Mouse (Mus musculus) kidney, embryonic 14.5 days (tissue): ENCODE measurements around the gene Taf5l. TPM values are rescaled to one million over a fixed set of nuclear protein-coding genes. Genes with fewer than 3 reads are reported as not detected.
"Not testable (repeated sequence)": the region's sequence is repeated elsewhere in the genome, so short reads cannot be mapped to it uniquely, and the experiment has no call there.

ENCODE experiments used
- ATAC-seq: fragments of 200-750 bp; cut with Nextera tagmentation; 2 replicates; pipeline ENCODE4 v1.8.0; 2017; ENCODE audit warnings: moderate number of reproducible peaks, mild to moderate bottlenecking, moderate TSS enrichment, moderate library complexity; ENCODE audit not compliant: low FRiP score, low TSS enrichment
- H3K27ac ChIP-seq: fragments of 300-500 bp; sonication (generic); 2 replicates; pipeline ENCODE4 v1.5.1; 2014; ENCODE audit warnings: low read depth, mild to moderate bottlenecking, low read length, moderate library complexity, mixed read lengths
- H3K27me3 ChIP-seq: fragments of 300-500 bp; sonication (generic); 2 replicates; pipeline ENCODE4 v1.6.1; 2014; ENCODE audit warnings: mild to moderate bottlenecking, low read length; ENCODE audit not compliant: control insufficient read depth, insufficient read depth
- H3K36me3 ChIP-seq: fragments of 300-500 bp; sonication (generic); 2 replicates; pipeline ENCODE4 v1.6.1; 2014; ENCODE audit warnings: low read length, mixed read lengths; ENCODE audit not compliant: control insufficient read depth, insufficient read depth
- H3K4me1 ChIP-seq: fragments of 300-500 bp; sonication (generic); 2 replicates; pipeline ENCODE4 v1.6.1; 2014; ENCODE audit warnings: low read length, mixed read lengths; ENCODE audit not compliant: control insufficient read depth, insufficient read depth
- H3K4me2 ChIP-seq: fragments of 300-500 bp; sonication (generic); replicated peaks from 2 replicates; pipeline ENCODE4 v1.6.1; 2014; ENCODE audit warnings: low read depth, mild to moderate bottlenecking, low read length
- H3K4me3 ChIP-seq: fragments of 300-500 bp; sonication (generic); 2 replicates; pipeline ENCODE4 v1.5.1; 2014; ENCODE audit warnings: mild to moderate bottlenecking, low read length
- H3K9ac ChIP-seq: fragments of 300-500 bp; sonication (generic); 2 replicates; pipeline ENCODE4 v1.6.1; 2014; ENCODE audit warnings: low read depth, mild to moderate bottlenecking, low read length, moderate library complexity
- H3K9me3 ChIP-seq: fragments of 300-500 bp; sonication (generic); 2 replicates; pipeline ENCODE4 v1.6.1; 2016; ENCODE audit warnings: low read length; ENCODE audit not compliant: control insufficient read depth
- WGBS: fragments of 180-500 bp; shearing (Covaris S2); extraction: QIAGEN DNeasy Blood & Tissue Kit; methylation state at CpG from one replicate; pipeline ENCODE4 v1.1.7; 2014; 5-methylcytosine and 5-hydroxymethylcytosine counted together
- polyA plus RNA-seq: library from polyadenylated mRNA; unstranded; fragments of >200 nt; fragmentation: Nextera tagmentation; extraction: Ambion mirVana; gene quantifications from 2 replicates; pipeline ENCODE4 v1.2.1, GENCODE M21; 2014

The Taf5l gene
- polyA plus RNA-seq, 1 experiment from 2014 or later = 53.3 TPM

DNA sequence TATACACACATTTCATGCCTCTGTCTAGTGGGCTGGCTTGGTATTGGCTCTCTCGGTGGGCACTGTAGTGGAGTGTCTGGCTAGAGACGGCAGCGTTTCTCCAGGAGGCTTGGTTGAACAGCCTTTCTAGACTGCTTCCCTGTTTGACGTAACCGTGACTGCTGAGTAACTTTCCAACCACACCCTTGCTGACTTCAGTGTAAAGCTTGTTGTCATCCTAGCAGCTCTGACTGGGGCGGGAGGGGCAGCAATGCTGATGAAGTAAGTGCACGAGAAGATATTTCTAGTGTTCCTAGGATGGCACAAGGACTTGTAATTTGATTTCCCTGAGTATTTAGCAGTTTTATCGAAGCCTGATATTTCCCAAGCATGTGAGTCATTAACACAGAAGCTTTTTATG lies 24.7 kb upstream of the Taf5l start:
- Histone ChIP-seq H3K4me1 (no peaks in the 10 kb centered on the region), H3K27me3 (no peaks in the 10 kb centered on the region), H3K4me2 (no peak overlapping the region), H3K36me3 (peaks cover 57% of the 10 kb centered on the region), H3K9me3 (no peaks in the 10 kb centered on the region), H3K27ac (no peak overlapping the region), H3K9ac (no peak overlapping the region), H3K4me3 (no peak overlapping the region)
- ATAC-seq = no peak
- WGBS = 90% methylated on average over 8 of the region's 8 CpGs

DNA sequence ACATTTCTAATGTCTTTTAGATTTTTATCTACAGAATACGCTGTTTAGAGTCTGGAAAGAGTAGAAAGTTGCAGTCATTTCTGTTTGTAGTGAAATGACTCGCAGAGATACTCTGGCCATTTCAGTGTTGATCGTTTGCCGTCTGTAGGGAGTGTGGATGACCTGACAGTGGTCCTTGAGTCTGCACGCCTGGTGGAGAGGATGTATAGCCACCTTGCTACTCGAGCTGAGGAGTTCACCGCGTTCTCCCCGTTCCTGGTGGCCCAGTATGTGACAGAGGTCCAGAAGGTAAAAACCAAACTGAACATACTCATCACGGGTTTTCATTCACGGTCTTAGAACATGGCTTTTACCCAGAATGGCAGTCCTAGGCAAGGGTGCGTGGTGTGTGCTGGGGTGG lies 23.7 kb upstream of the Taf5l start:
- 94% methylated on average over 12 of the region's 12 CpGs for WGBS
- H3K36me3 ChIP-seq = peaks cover 58% of the 10 kb centered on the region
- no peak overlapping the region for H3K27ac ChIP-seq
- H3K27me3 ChIP-seq = no peaks in the 10 kb centered on the region
- H3K4me1 ChIP-seq = no peaks in the 10 kb centered on the region
- no peak overlapping the region for H3K4me3 ChIP-seq
- no peaks in the 10 kb centered on the region for H3K9me3 ChIP-seq
- H3K4me2 ChIP-seq = no peak overlapping the region
- no peak for ATAC-seq
- no peak overlapping the region for H3K9ac ChIP-seq

GRCm38 (mm10) chr8:124044421-124044820 lies 23.2 kb upstream of the Taf5l start:
- Histone ChIP-seq H3K4me1 (no peaks in the 10 kb centered on the region), H3K4me3 (no peak overlapping the region), H3K9me3 (no peaks in the 10 kb centered on the region), H3K9ac (no peak overlapping the region), H3K27ac (no peak overlapping the region), H3K27me3 (no peaks in the 10 kb centered on the region), H3K4me2 (no peak overlapping the region), H3K36me3 (peaks cover 60% of the 10 kb centered on the region)
- ATAC-seq = no peak
- WGBS = 90% methylated on average over 5 of the region's 5 CpGs

GRCm38 (mm10) chr8:124042201-124042600 lies 21.0 kb upstream of the Taf5l start:
- Histone ChIP-seq H3K9ac (no peak overlapping the region), H3K27me3 (no peaks in the 10 kb centered on the region), H3K36me3 (peaks cover 73% of the 10 kb centered on the region), H3K27ac (no peak overlapping the region), H3K4me2 (no peak overlapping the region), H3K4me1 (no peaks in the 10 kb centered on the region), H3K9me3 (no peaks in the 10 kb centered on the region), H3K4me3 (no peak overlapping the region)
- ATAC-seq = no peak
- 77% methylated on average over 1 of the region's 1 CpGs for WGBS

GRCm38 (mm10) chr8:124039351-124039750 lies 18.2 kb upstream of the Taf5l start:
- 85% methylated on average over 4 of the region's 4 CpGs for WGBS
- H3K36me3 ChIP-seq = peaks cover 76% of the 10 kb centered on the region

GRCm38 (mm10) chr8:124038121-124038520 lies 16.9 kb upstream of the Taf5l start:
- Histone ChIP-seq H3K4me1 (no peaks in the 10 kb centered on the region), H3K9ac (no peak overlapping the region), H3K27ac (no peak overlapping the region), H3K4me2 (no peak overlapping the region), H3K36me3 (peaks cover 79% of the 10 kb centered on the region), H3K9me3 (no peaks in the 10 kb centered on the region), H3K4me3 (no peak overlapping the region), H3K27me3 (no peaks in the 10 kb centered on the region)
- no peak for ATAC-seq
- 94% methylated on average over 7 of the region's 7 CpGs for WGBS

More at GRCm38 (mm10) chr8:124039351-124039750, 18.2 kb upstream of the Taf5l start:
- Histone ChIP-seq H3K9me3 (no peaks in the 10 kb centered on the region), H3K27ac (no peak overlapping the region), H3K9ac (no peak overlapping the region), H3K4me2 (no peak overlapping the region), H3K4me1 (no peaks in the 10 kb centered on the region), H3K4me3 (no peak overlapping the region), H3K27me3 (no peaks in the 10 kb centered on the region)
- ATAC-seq = no peak

GRCm38 (mm10) chr8:124033400-124033799 lies 12.2 kb upstream of the Taf5l start:
- no peak overlapping the region for H3K27ac ChIP-seq
- no peak overlapping the region for H3K4me2 ChIP-seq
- no peaks in the 10 kb centered on the region for H3K4me1 ChIP-seq
- 72% methylated on average over 5 of the region's 5 CpGs for WGBS
- no peaks in the 10 kb centered on the region for H3K9me3 ChIP-seq
- ATAC-seq = no peak
- H3K36me3 ChIP-seq = peaks cover 79% of the 10 kb centered on the region
- no peaks in the 10 kb centered on the region for H3K27me3 ChIP-seq
- no peak overlapping the region for H3K4me3 ChIP-seq
- no peak overlapping the region for H3K9ac ChIP-seq

DNA sequence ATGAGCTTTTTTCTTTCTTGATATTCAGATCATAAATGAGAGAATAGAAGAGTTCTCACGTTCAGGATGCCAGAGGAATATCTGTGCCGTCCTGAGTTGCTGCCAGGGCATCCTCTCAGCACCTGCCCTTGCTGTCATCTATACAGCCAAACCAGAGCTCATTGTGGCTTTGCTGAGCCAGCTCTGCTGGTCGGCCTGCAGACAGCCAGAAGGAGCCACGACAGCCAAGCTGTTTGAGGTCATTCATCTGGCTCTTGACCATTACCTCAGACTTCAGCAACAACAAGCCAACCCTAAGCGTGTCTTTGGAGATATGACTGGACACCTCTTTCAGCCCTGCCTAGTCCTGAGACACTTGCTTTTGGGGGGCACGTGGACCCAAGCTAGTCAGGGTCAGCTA lies 6.6 kb upstream of the Taf5l start:
- H3K9me3 ChIP-seq = no peaks in the 10 kb centered on the region
- peaks cover 74% of the 10 kb centered on the region for H3K36me3 ChIP-seq
- ATAC-seq = no peak

DNA sequence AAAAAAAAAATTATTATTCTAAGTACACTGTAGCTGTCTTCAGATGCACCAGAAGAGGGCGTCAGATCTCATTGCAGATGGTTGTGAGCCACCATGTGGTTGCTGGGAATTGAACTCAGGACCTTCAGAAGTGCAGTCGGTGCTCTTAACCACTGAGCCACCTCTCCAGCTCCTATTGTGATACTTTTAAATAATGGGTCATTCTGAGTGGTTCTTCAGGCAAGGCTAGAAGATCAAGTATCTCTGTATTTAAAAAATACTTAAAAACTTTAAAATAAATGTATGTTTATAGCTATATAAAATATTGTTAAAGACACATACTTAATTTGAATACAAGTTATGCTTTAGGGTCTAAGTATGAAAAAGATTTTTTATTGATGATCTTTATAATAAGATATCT lies 5.1 kb upstream of the Taf5l start:
- H3K27me3 ChIP-seq, H3K9ac ChIP-seq, H3K27ac ChIP-seq, H3K4me3 ChIP-seq, H3K9me3 ChIP-seq, ATAC-seq, H3K4me1 ChIP-seq, H3K4me2 ChIP-seq: not testable (repeated sequence)
- H3K36me3 ChIP-seq = peaks cover 66% of the 10 kb centered on the region
- WGBS = 87% methylated on average over 2 of the region's 2 CpGs

More for the DNA sequence above, 6.6 kb upstream of the Taf5l start:
- Histone ChIP-seq H3K4me1 (no peaks in the 10 kb centered on the region), H3K4me2 (no peak overlapping the region), H3K4me3 (no peak overlapping the region), H3K27ac (no peak overlapping the region), H3K27me3 (no peaks in the 10 kb centered on the region), H3K9ac (no peak overlapping the region)
- 90% methylated on average over 6 of the region's 6 CpGs for WGBS
